Mouse (Mus musculus) G1E (cell line): ENCODE results near the gene Ncoa4.

ENCODE experiments used
- CTCF ChIP-seq: IDR thresholded peaks from 2 replicates; pipeline ENCODE4 v1.5.1; 2012; ENCODE audit warnings: low read depth, low read length, inconsistent platforms, mixed read lengths
- GATA1 ChIP-seq: IDR thresholded peaks from 2 replicates; pipeline ENCODE4 v1.6.1; 2012; ENCODE audit warnings: borderline replicate concordance, low read length, inconsistent platforms, mixed read lengths

DNA sequence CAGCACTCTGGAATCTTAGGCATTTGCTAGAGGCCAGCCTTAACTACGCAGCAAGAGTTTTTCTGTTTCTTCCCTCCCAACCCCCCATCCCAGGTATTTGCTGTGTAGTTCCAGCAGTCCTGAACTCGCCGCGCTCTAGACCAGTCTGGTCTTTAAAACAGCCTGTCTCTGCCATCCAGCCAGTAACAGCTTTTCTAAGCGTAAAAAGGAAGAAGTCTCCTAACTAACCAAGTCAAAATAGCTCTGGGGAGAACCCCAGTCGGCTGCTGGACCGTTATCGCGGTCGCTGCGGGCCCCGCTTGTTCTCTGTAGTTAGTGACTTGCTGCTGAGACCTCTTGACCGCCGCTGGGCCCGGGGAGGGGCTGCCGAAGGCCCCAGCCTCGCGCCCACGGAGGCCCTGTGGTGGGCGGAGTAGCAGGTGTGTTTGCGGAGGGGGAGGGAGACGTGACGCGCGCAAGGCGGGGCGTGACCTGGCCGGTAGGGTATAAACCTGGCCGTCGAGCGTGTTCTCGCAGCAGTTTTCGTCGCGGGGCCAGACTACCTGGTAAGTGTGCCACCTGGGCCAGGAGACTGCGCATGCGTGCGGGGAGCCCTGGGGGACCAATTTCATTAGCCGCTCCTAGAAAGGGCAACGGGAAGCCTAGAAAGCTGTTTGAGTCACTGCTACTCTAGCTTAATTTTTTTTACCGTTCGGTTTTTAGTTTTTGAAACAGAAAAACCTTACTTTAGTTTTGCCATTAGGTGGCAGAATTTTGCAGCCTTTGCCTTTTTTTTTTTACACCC is 5.8 kb downstream of the Ncoa4 start:
- no peak for TF ChIP-seq GATA1
- no peak for TF ChIP-seq CTCF
